Comparison of ENCODE assay signal across 22 mouse cellular contexts in the genomic region with DNA sequence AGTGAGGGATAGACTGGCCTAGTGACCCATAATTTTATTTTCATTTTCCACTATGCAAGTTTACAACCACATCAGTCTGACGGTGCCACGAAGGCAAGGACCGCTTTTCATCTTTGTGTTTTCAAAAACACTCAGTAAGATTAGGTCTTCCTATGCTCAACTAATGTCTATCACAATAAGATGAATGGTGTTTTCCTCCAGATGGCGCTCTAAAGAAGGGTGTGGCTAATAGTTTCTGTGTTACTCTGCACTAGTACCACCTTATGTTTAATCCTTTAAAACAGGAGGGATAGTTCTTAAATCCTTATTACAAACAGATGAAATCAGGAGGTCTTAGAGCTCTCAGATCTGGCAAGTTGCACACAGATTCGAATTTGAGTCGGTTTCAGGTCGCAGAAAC. TPM values are rescaled to one million over a fixed set of nuclear protein-coding genes. Genes with fewer than 3 reads are reported as not detected.
DNase-seq lines count a peak whose midpoint lies in the region; TF ChIP-seq lines count a peak whose summit lies in the region.
"Had no signal": no experiment of that assay in that cellular context is flagged by ENCODE, and none has a peak within 500 bp of the region (broad histone marks: within the 10 kb centered on the region; RNA-seq: fewer than 3 reads in every experiment).

No protein-coding gene starts in this region.

- peak; percentile 29 for TF ChIP-seq RAD21 in MEL (IDR thresholded peaks at IDR 0.05; ENCODE audit: low read depth, low read length)

- no peaks in the 10 kb centered on the region for H3K27me3 ChIP-seq in MEL (ENCODE audit: control insufficient read depth in 1 of 2, insufficient read depth in 2 of 2, low read length in 2 of 2)
- H3K27me3 ChIP-seq: embryonic facial prominence, embryonic 15.5 days; hindbrain, embryonic 15.5 days; neural tube, embryonic 13.5 days had no signal

- no peaks in the 10 kb centered on the region for H3K4me1 ChIP-seq in lung, adult 2 months (ENCODE audit: control insufficient read depth, insufficient read depth, low read length)
- no peaks in the 10 kb centered on the region for H3K4me1 ChIP-seq in MEL (ENCODE audit: control insufficient read depth in 1 of 2, insufficient read depth in 2 of 2, low read length in 2 of 2)
- H3K4me1 ChIP-seq: embryonic facial prominence, embryonic 15.5 days; hindbrain, embryonic 15.5 days; limb, embryonic 10.5 days; neural tube, embryonic 13.5 days had no signal

- TF ChIP-seq CTCF in gastrocnemius, adult 2 months (IDR thresholded peaks at IDR 0.05), result peak; percentile 24; the same call in 1 of the 2 replicates
- no peak for TF ChIP-seq CTCF in lung, adult 2 months (IDR thresholded peaks at IDR 0.05; ENCODE audit: insufficient read depth, low read length)
- TF ChIP-seq CTCF in MEL (IDR thresholded peaks at IDR 0.05 in 2 of 3, conservative IDR thresholded peaks at IDR 0.05 in 1 of 3; ENCODE audit: control insufficient read depth in 1 of 3, insufficient read depth in 1 of 3, low read depth in 2 of 3, low read length in 3 of 3, poor library complexity in 1 of 3, severe bottlenecking in 1 of 3), result peak in 1 of 3 experiments; percentile 40; a peak in 2 of 6 replicates

- no peaks in the 10 kb centered on the region for H3K79me2 ChIP-seq in MEL (ENCODE audit: control insufficient read depth, insufficient read depth, low read length, poor library complexity)

- H3K36me3 ChIP-seq in MEL (ENCODE audit: control insufficient read depth in 1 of 2, insufficient read depth in 2 of 2, low read length in 2 of 2), result no peaks in the 10 kb centered on the region
- H3K36me3 ChIP-seq: embryonic facial prominence, embryonic 15.5 days; hindbrain, embryonic 15.5 days; limb, embryonic 10.5 days; neural tube, embryonic 13.5 days had no signal

- no peak for TF ChIP-seq POLR2A in lung, adult 2 months (IDR thresholded peaks at IDR 0.05; ENCODE audit: borderline replicate concordance, extremely low read depth, low read depth, low read length)
- no peak for TF ChIP-seq POLR2A in MEL (IDR thresholded peaks at IDR 0.05; ENCODE audit: control insufficient read depth in 1 of 2, insufficient read depth in 1 of 2, low read depth in 1 of 2, low read length in 2 of 2, poor library complexity in 1 of 2)

- intact Hi-C loops in gastrocnemius, adult 2 months (cut with DNase I), result no loop called here

- H3K4me3 ChIP-seq in gastrocnemius, adult 2 months, result no peak overlapping the region
- no peak overlapping the region for H3K4me3 ChIP-seq in lung, adult 2 months (replicated peaks; ENCODE audit: extremely low read depth, low read depth, low read length)
- H3K4me3 ChIP-seq in MEL (ENCODE audit: control insufficient read depth in 1 of 2, insufficient read depth in 1 of 2, low read depth in 2 of 2, low read length in 2 of 2), result no peak overlapping the region
- H3K4me3 ChIP-seq: embryonic facial prominence, embryonic 15.5 days; hindbrain, embryonic 15.5 days; limb, embryonic 10.5 days; neural tube, embryonic 13.5 days had no signal

- TF ChIP-seq EP300 in MEL (IDR thresholded peaks at IDR 0.05; ENCODE audit: low read depth in 1 of 2, low read length in 2 of 2), result no peak

- no peak overlapping the region for H3K9ac ChIP-seq in MEL (ENCODE audit: control insufficient read depth, low read depth, low read length, poor library complexity, severe bottlenecking)
- H3K9ac ChIP-seq: embryonic facial prominence, embryonic 15.5 days; forebrain, postnatal 0 days; hindbrain, embryonic 15.5 days; neural tube, embryonic 13.5 days had no signal

- H3K27ac ChIP-seq in gastrocnemius, adult 2 months, result no peak overlapping the region
- H3K27ac ChIP-seq in MEL (ENCODE audit: control insufficient read depth, low read depth, low read length), result no peak overlapping the region
- H3K27ac ChIP-seq: embryonic facial prominence, embryonic 15.5 days; hindbrain, embryonic 15.5 days; limb, embryonic 10.5 days; macrophage; neural tube, embryonic 13.5 days had no signal

- WGBS in lung, adult 2 months, result 74% methylated on average over 7 of the region's 7 CpGs

- H3K9me3 ChIP-seq in MEL (replicated peaks; ENCODE audit: insufficient read depth, low read length), result no peaks in the 10 kb centered on the region
- H3K9me3 ChIP-seq: embryonic facial prominence, embryonic 15.5 days; hindbrain, embryonic 15.5 days; limb, embryonic 10.5 days; neural tube, embryonic 13.5 days had no signal

- no peak for DNase-seq in gastrocnemius, adult 2 months
- no peak for DNase-seq in gastrocnemius, adult 18-20 months (ENCODE audit: low spot score)
- DNase-seq in lung, postnatal 36 days, result peak; percentile 3
- DNase-seq in lung, adult 2 months, result no peak
- DNase-seq in MEL (ENCODE audit: low read depth, low spot score) (peak; percentile 16), adipocyte (ENCODE audit: low spot score) (no peak)
- DNase-seq in heart, adult 18-20 months, result no peak
- DNase-seq: adrenal gland, adult 8-10 months; cerebellum, adult 9-10 months; forebrain, postnatal 0 days; gastrocnemius, postnatal 10 days; heart, adult 11 months; heart, postnatal 4 days; kidney, postnatal 10 days; lung, adult 18-20 months; right cerebral cortex, adult 18-20 months; thymus, postnatal 4 days had no signal

TF ChIP-seq in MEL, 35 proteins besides CTCF, POLR2A, EP300 and RAD21:
- TF ChIP-seq SIN3A (IDR thresholded peaks at IDR 0.05; ENCODE audit: low read length) (no peak), TCF12 (IDR thresholded peaks at IDR 0.05; ENCODE audit: low read depth, low read length) (no peak), JUND (IDR thresholded peaks at IDR 0.05; ENCODE audit: low read depth, low read length) (no peak), ZKSCAN1 (IDR thresholded peaks at IDR 0.05; ENCODE audit: low read depth, low read length) (no peak), SMC3 (IDR thresholded peaks at IDR 0.05; ENCODE audit: low read depth, low read length) (peak; percentile 40; the same call in 1 of the 2 replicates), CHD1 (IDR thresholded peaks at IDR 0.05; ENCODE audit: low read depth, low read length) (no peak)
TF ChIP-seq in MEL: peak in this region for 1.

RNA-seq across cellular contexts. Expression of gene Tpbg, which starts 30.7 kb away (rescaled TPM):
- 1 to 10 TPM in 1 of 2 experiments, under 1 TPM in 1; 0.61 to 1.0 TPM for total RNA-seq in gastrocnemius, adult 2 months (2021)
- under 1 TPM; 0.45 to 0.75 TPM for total RNA-seq in gastrocnemius, adult 18-20 months (2021)
- 1.6 and 2.0 TPM in 2 replicates for polyA plus RNA-seq in lung, adult 2 months (2012; rRNA removed)
- total RNA-seq in MEL (2012; rRNA removed), result not detected in 2 replicates
- not detected for polyA plus RNA-seq in MEL (2012; ENCODE audit: insufficient read depth in 1 of 2, insufficient read length in 2 of 2, low read depth in 1 of 2, low replicate concordance in 2 of 2, missing spikeins in 1 of 2)
- 1 to 10 TPM; 1.6 to 1.8 TPM for total RNA-seq in heart, adult 18-20 months (2021)
- polyA plus RNA-seq: macrophage had no signal

Comparison
In these comparisons a context has a peak if more than half of its experiments do, and no peak if none do; other contexts are left out.
1. DNase-seq: peak in lung, postnatal 36 days (single experiment) and MEL (single experiment); none in gastrocnemius, adult 2 months (single experiment), gastrocnemius, adult 18-20 months (single experiment), lung, adult 2 months (single experiment), adipocyte (single experiment) and heart, adult 18-20 months (0 of 2).